Mouse (Mus musculus): ENCODE data around the gene Klf5. TPM values are rescaled to one million over a fixed set of nuclear protein-coding genes. Genes with fewer than 3 reads are reported as not detected.

Klf5 gene
- polyA plus RNA-seq, 1 experiment from 2014 or later: 3.5 TPM

Other genes with a start within 250 kb of the Klf5 start
- 15.9 and 17.8 TPM in 2 replicates for gene Pibf1, start 199.3 kb upstream of the Klf5 start, polyA plus RNA-seq (2014; fragmentation: Nextera tagmentation; extraction: Ambion mirVana)
- 44.6 and 50.5 TPM in 2 replicates for gene Dis3, start 198.9 kb upstream of the Klf5 start, polyA plus RNA-seq (2014; fragmentation: Nextera tagmentation; extraction: Ambion mirVana)